ENCODE assay signal across 1 mouse cellular context in genomic region chr3:96197129-96197749, GRCm38 (mm10).
TF ChIP-seq lines count a peak whose summit lies in the region.

No protein-coding gene starts in this region.

TF ChIP-seq in C2C12, 6 proteins besides CTCF, POLR2A, EP300 and RAD21:
- TF ChIP-seq MYOG (IDR thresholded peaks at IDR 0.05; ENCODE audit: control insufficient read depth, extremely low read depth, insufficient read length), result no peak
- peak; percentile 85 for TF ChIP-seq MAX (IDR thresholded peaks at IDR 0.05)
- no peak for TF ChIP-seq FOSL1 (IDR thresholded peaks at IDR 0.05; ENCODE audit: insufficient read depth, low read length, poor library complexity, severe bottlenecking)
- no peak for TF ChIP-seq MYOD1 (IDR thresholded peaks at IDR 0.05; ENCODE audit: control insufficient read depth, insufficient read length, low read depth)
